Comparison of ENCODE assay signal across 8 mouse cellular contexts in the genomic region with DNA sequence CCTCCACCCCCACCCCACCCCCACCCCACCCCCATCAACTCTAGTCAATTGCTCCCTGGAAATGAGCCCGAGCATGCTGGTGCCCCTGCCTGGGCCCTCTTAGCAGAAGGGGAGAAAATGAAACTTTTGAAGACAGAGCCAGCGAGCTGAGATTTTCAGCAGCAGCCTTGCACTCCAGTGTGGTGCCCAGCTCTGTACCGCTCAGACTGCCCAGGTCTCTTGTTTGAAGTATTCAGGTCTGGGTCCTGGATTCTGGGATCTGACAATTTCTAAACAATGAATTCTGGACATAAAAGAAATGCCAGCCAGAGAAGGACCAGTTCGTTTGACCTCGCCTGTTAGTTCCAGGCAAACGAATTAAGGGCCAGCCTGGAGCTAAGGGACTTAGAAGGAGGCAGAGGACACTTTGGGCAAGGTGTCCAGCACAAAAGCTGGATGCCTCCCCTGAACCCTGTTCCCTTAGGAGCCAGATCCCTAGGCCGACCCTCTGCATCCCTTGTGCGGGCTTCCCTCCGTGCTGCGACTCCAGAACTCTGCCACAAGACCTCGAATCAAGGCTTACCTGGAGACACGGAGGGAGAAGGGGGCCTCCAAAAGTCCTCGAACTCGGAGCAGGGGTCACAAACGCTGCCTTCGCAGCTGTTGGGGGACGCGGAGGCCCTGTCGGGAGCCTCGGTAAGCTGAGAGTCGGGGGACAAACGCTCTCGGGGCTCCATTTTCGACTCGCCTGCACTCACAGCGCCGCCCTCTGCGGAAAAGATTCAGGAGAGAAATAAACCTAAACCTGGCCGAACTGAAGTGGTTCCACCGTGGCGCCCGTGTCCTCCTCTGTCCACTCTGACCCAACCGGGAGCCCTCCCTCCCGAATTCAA. TPM values are rescaled to one million over a fixed set of nuclear protein-coding genes. Genes with fewer than 3 reads are reported as not detected.
DNase-seq lines count a peak whose midpoint lies in the region; ATAC-seq and TF ChIP-seq lines count a peak whose summit lies in the region.

No protein-coding gene starts in this region.

- H3K27ac ChIP-seq in forebrain, postnatal 0 days (ENCODE audit: low read depth, low read length): no peak overlapping the region
- H3K27ac ChIP-seq in kidney, embryonic 14.5 days (ENCODE audit: low read depth, low read length): no peak overlapping the region
- no peak overlapping the region for H3K27ac ChIP-seq in midbrain, embryonic 11.5 days (ENCODE audit: low read depth, low read length)

- 2% methylated on average over 34 of the region's 34 CpGs for WGBS in forebrain, postnatal 0 days
- WGBS in kidney, embryonic 14.5 days: under 1% methylated on average over 34 of the region's 34 CpGs
- WGBS in midbrain, embryonic 11.5 days: 1% methylated on average over 34 of the region's 34 CpGs

- intact Hi-C loops in gastrocnemius, postnatal 14 days (cut with DNase I; ENCODE audit: low total_unique reads): no loop called here
- intact Hi-C loops in left cerebral cortex, postnatal 10 days (cut with DNase I): loop anchor here (5.0 kb wide), 1 partner anchor 1266 kb away; a partner anchor contains a TSS

- peaks cover 80% of the 10 kb centered on the region for H3K27me3 ChIP-seq in forebrain, postnatal 0 days (ENCODE audit: insufficient read depth, low read length)
- H3K27me3 ChIP-seq in kidney, embryonic 14.5 days (ENCODE audit: control insufficient read depth, insufficient read depth, low read length): peaks cover 92% of the 10 kb centered on the region
- peaks cover 97% of the 10 kb centered on the region for H3K27me3 ChIP-seq in midbrain, embryonic 11.5 days (ENCODE audit: control insufficient read depth, insufficient read depth, low read length)

- H3K9ac ChIP-seq in forebrain, postnatal 0 days: no peak overlapping the region
- H3K9ac ChIP-seq in kidney, embryonic 14.5 days (ENCODE audit: low read depth, low read length): no peak overlapping the region
- H3K9ac ChIP-seq in midbrain, embryonic 11.5 days (ENCODE audit: low read length): no peak overlapping the region

- no peak overlapping the region for H3K4me3 ChIP-seq in forebrain, postnatal 0 days (ENCODE audit: low read depth, low read length)
- peak overlapping the region; percentile 28 for H3K4me3 ChIP-seq in kidney, embryonic 14.5 days (ENCODE audit: low read length)
- H3K4me3 ChIP-seq in midbrain, embryonic 11.5 days (ENCODE audit: low read depth, low read length): no peak overlapping the region; the same call in 1 of the 2 replicates

- H3K4me2 ChIP-seq in forebrain, postnatal 0 days (ENCODE audit: low read depth): peak overlapping the region; percentile 24
- H3K4me2 ChIP-seq in kidney, embryonic 14.5 days (replicated peaks; ENCODE audit: low read depth, low read length): peak overlapping the region; percentile 27
- H3K4me2 ChIP-seq in midbrain, embryonic 11.5 days: 0 out of 2 replicates have a peak overlapping the region, but pooled peaks have one; percentile 15

- H3K9me3 ChIP-seq in forebrain, postnatal 0 days (ENCODE audit: low read length): no peaks in the 10 kb centered on the region
- H3K9me3 ChIP-seq in kidney, embryonic 14.5 days (ENCODE audit: control insufficient read depth, low read length): no peaks in the 10 kb centered on the region
- no peaks in the 10 kb centered on the region for H3K9me3 ChIP-seq in midbrain, embryonic 11.5 days (ENCODE audit: control insufficient read depth, low read length)

- no peak for ATAC-seq in forebrain, postnatal 0 days
- no peak for ATAC-seq in kidney, embryonic 14.5 days (ENCODE audit: low FRiP score, low TSS enrichment)
- ATAC-seq in midbrain, embryonic 11.5 days (ENCODE audit: low FRiP score): no peak

- H3K36me3 ChIP-seq in forebrain, postnatal 0 days (ENCODE audit: insufficient read depth): no peaks in the 10 kb centered on the region
- no peaks in the 10 kb centered on the region for H3K36me3 ChIP-seq in kidney, embryonic 14.5 days (ENCODE audit: control insufficient read depth, insufficient read depth, low read length)
- no peaks in the 10 kb centered on the region for H3K36me3 ChIP-seq in midbrain, embryonic 11.5 days (ENCODE audit: control insufficient read depth, insufficient read depth, low read length)

- TF ChIP-seq CTCF in forebrain, postnatal 0 days (IDR thresholded peaks at IDR 0.05; ENCODE audit: low read depth): no peak

- H3K4me1 ChIP-seq in forebrain, postnatal 0 days (ENCODE audit: insufficient read depth): 0 out of 2 replicates have a peak, but pooled peaks cover 8% of the 10 kb centered on the region
- H3K4me1 ChIP-seq in kidney, embryonic 14.5 days (ENCODE audit: control insufficient read depth, insufficient read depth, low read length): peaks cover 34% of the 10 kb centered on the region
- peaks cover 39% of the 10 kb centered on the region for H3K4me1 ChIP-seq in midbrain, embryonic 11.5 days (ENCODE audit: control insufficient read depth, insufficient read depth, low read length)

- DNase-seq in gastrocnemius, postnatal 10 days: peak; percentile 17
- no peak for DNase-seq in gastrocnemius, postnatal 14 days
- peak; percentile 11 for DNase-seq in adrenal gland, postnatal 14 days
- peak; percentile 76 for DNase-seq in forebrain, postnatal 0 days
- DNase-seq in midbrain, embryonic 11.5 days (ENCODE audit: low spot score, missing footprints): peak; percentile 95
- DNase-seq in thymus, postnatal 25 days: peak; percentile 77
- DNase-seq in left cerebral cortex, postnatal 10 days (ENCODE audit: extremely low spot score in 1 of 2, low spot score in 2 of 2): no peak

RNA-seq across cellular contexts. Expression of a gene that starts 2.9 kb away (rescaled TPM):
- under 1 TPM; 0.12 to 0.25 TPM for total RNA-seq in gastrocnemius, postnatal 10 days (2021)
- not detected for total RNA-seq in gastrocnemius, postnatal 14 days (2021)
- total RNA-seq in adrenal gland, postnatal 14 days (2021): 0.30 and 0.56 TPM in 2 replicates
- total RNA-seq in forebrain, postnatal 0 days (2014; rRNA removed): not detected in 2 replicates
- not detected in 2 replicates for polyA plus RNA-seq in forebrain, postnatal 0 days (2015; fragmentation: Nextera tagmentation; extraction: Ambion mirVana)
- not detected in 2 replicates for polyA plus RNA-seq in kidney, embryonic 14.5 days (2014; fragmentation: Nextera tagmentation; extraction: Ambion mirVana)
- not detected in 2 replicates for polyA plus RNA-seq in midbrain, embryonic 11.5 days (2014; fragmentation: Nextera tagmentation; extraction: Ambion mirVana)
- not detected for total RNA-seq in left cerebral cortex, postnatal 10 days (2021)

Comparison
In these comparisons a context has a peak if more than half of its experiments do, and no peak if none do; other contexts are left out.
1. DNase-seq: peak in gastrocnemius, postnatal 10 days (single experiment), adrenal gland, postnatal 14 days (single experiment), forebrain, postnatal 0 days (single experiment), midbrain, embryonic 11.5 days (single experiment) and thymus, postnatal 25 days (single experiment); none in gastrocnemius, postnatal 14 days (single experiment) and left cerebral cortex, postnatal 10 days (0 of 2).
2. Peak in every context shown above with its lines, with median percentiles within 50 percentile points of each other: H3K4me2 ChIP-seq.